Mouse (Mus musculus) embryonic facial prominence, embryonic 11.5 days (tissue): ENCODE results near the gene Ifrd2. TPM values are rescaled to one million over a fixed set of nuclear protein-coding genes. Genes with fewer than 3 reads are reported as not detected.

Experiments used
- ATAC-seq: fragments of 200-750 bp; cut with Nextera tagmentation; replicated peaks from 2 replicates; pipeline ENCODE4 v1.8.0; 2017; ENCODE audit warnings: low read depth; ENCODE audit not compliant: insufficient number of reproducible peaks, low FRiP score, low TSS enrichment
- DNase-seq: peaks from one replicate; pipeline ENCODE4 v3.0.0-alpha.2; 2015; ENCODE audit warnings: low spot score
- H3K27ac ChIP-seq: fragments of 300-500 bp; sonication (generic); replicated peaks from 2 replicates; pipeline ENCODE4 v1.5.1; 2014; ENCODE audit warnings: mild to moderate bottlenecking, low read depth, low read length, control low read depth
- H3K27me3 ChIP-seq: fragments of 300-500 bp; sonication (generic); 2 replicates; pipeline ENCODE4 v1.6.1; 2014; ENCODE audit warnings: mild to moderate bottlenecking, low read length, moderate library complexity, mixed read lengths; ENCODE audit not compliant: control insufficient read depth, insufficient read depth
- H3K36me3 ChIP-seq: fragments of 300-500 bp; sonication (generic); replicated peaks from 2 replicates; pipeline ENCODE4 v1.6.1; 2014; ENCODE audit warnings: low read depth, mild to moderate bottlenecking, low read length, moderate library complexity, mixed read lengths; ENCODE audit not compliant: control insufficient read depth, insufficient read depth
- H3K4me1 ChIP-seq: fragments of 300-500 bp; sonication (generic); 2 replicates; pipeline ENCODE4 v1.6.1; 2014; ENCODE audit warnings: low read length, mixed read lengths; ENCODE audit not compliant: control insufficient read depth, insufficient read depth
- H3K4me2 ChIP-seq: fragments of 300-500 bp; sonication (generic); 2 replicates; pipeline ENCODE4 v1.6.1; 2014; ENCODE audit warnings: low read depth, mild to moderate bottlenecking, control low read depth, low read length, moderate library complexity
- H3K4me3 ChIP-seq: fragments of 300-500 bp; sonication (generic); 2 replicates; pipeline ENCODE4 v1.5.1; 2014; ENCODE audit warnings: low read depth, low read length, control low read depth
- H3K9ac ChIP-seq: fragments of 300-500 bp; sonication (generic); replicated peaks from 2 replicates; pipeline ENCODE4 v1.6.1; 2014; ENCODE audit warnings: mild to moderate bottlenecking, control low read depth, low read length
- H3K9me3 ChIP-seq: fragments of 300-500 bp; sonication (generic); replicated peaks from 2 replicates; pipeline ENCODE4 v1.6.1; 2016; ENCODE audit warnings: mild to moderate bottlenecking, low read length, inconsistent platforms, mixed read lengths; ENCODE audit not compliant: control insufficient read depth
- WGBS: fragments of 180-500 bp; shearing (Covaris S2); extraction: QIAGEN DNeasy Blood & Tissue Kit; methylation state at CpG from one replicate; pipeline ENCODE4 v1.1.7; 2014; 5-methylcytosine and 5-hydroxymethylcytosine counted together
- polyA plus RNA-seq: library from polyadenylated mRNA; unstranded; fragments of >200 nt; fragmentation: Nextera tagmentation; extraction: Ambion mirVana; gene quantifications from 2 replicates; pipeline ENCODE4 v1.2.1, GENCODE M21; 2014

The Ifrd2 gene
- polyA plus RNA-seq, 1 experiment from 2014 or later = 42.3 TPM

DNA sequence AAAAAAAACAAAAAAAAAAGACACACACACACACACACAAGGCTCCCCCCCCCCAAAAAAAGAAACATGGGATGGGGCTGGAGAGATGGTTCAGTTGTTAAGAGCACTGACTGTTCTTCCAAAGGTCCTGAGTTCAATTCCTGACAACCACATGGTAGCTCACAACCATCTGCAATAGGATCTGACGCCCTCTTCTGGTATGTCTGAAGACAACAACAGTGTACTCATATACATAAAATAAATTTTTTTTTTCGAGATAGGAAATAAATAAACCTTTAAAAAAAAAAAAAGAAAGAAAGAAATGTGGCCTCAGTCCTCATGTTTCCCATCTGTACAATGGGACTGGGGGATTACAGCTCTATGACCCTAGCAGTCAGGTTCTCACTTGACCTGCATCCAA, 30.0 kb downstream of the Ifrd2 start:
- 77% methylated on average over 2 of the region's 2 CpGs for WGBS
- Histone ChIP-seq H3K4me2 (no peak overlapping the region), H3K9ac (no peak overlapping the region), H3K36me3 (peaks cover 6% of the 10 kb centered on the region; the same call in 1 of the 2 replicates), H3K9me3 (no peaks in the 10 kb centered on the region), H3K4me1 (no peaks in the 10 kb centered on the region), H3K4me3 (no peak overlapping the region), H3K27me3 (no peaks in the 10 kb centered on the region), H3K27ac (no peak overlapping the region)
- ATAC-seq (no peak), DNase-seq (no peak)

- no peak overlapping the region for H3K27ac ChIP-seq
- peaks cover 6% of the 10 kb centered on the region; the same call in 1 of the 2 replicates for H3K36me3 ChIP-seq
- 92% methylated on average over 6 of the region's 6 CpGs for WGBS
- H3K4me2 ChIP-seq = no peak overlapping the region
- H3K27me3 ChIP-seq = no peaks in the 10 kb centered on the region
- ATAC-seq (no peak), DNase-seq (no peak)
- H3K4me3 ChIP-seq = no peak overlapping the region
- no peak overlapping the region for H3K9ac ChIP-seq
- H3K9me3 ChIP-seq = no peaks in the 10 kb centered on the region
- H3K4me1 ChIP-seq = no peaks in the 10 kb centered on the region
Measured at GRCm38 (mm10) chr9:107618098-107618497, 30.7 kb downstream of the Ifrd2 start.

GRCm38 (mm10) chr9:107618778-107619545, 31.5 kb downstream of the Ifrd2 start:
- no peak overlapping the region for H3K4me3 ChIP-seq
- H3K27ac ChIP-seq = no peak overlapping the region
- no peak for ATAC-seq
- no peak overlapping the region for H3K4me2 ChIP-seq
- 77% methylated on average over 13 of the region's 13 CpGs for WGBS
- no peak for DNase-seq
- H3K36me3 ChIP-seq = peaks cover 6% of the 10 kb centered on the region; the same call in 1 of the 2 replicates
- no peaks in the 10 kb centered on the region for H3K27me3 ChIP-seq
- no peaks in the 10 kb centered on the region for H3K4me1 ChIP-seq
- H3K9ac ChIP-seq = no peak overlapping the region
- no peaks in the 10 kb centered on the region for H3K9me3 ChIP-seq

GRCm38 (mm10) chr9:107619546-107619879, 32.1 kb downstream of the Ifrd2 start:
- 89% methylated on average over 13 of the region's 13 CpGs for WGBS
- Histone ChIP-seq H3K9ac (no peak overlapping the region), H3K27me3 (no peaks in the 10 kb centered on the region), H3K4me3 (no peak overlapping the region), H3K4me1 (no peaks in the 10 kb centered on the region), H3K4me2 (no peak overlapping the region), H3K27ac (no peak overlapping the region), H3K9me3 (no peaks in the 10 kb centered on the region), H3K36me3 (peaks cover 6% of the 10 kb centered on the region; the same call in 1 of the 2 replicates)
- DNase-seq (no peak), ATAC-seq (no peak)

DNA sequence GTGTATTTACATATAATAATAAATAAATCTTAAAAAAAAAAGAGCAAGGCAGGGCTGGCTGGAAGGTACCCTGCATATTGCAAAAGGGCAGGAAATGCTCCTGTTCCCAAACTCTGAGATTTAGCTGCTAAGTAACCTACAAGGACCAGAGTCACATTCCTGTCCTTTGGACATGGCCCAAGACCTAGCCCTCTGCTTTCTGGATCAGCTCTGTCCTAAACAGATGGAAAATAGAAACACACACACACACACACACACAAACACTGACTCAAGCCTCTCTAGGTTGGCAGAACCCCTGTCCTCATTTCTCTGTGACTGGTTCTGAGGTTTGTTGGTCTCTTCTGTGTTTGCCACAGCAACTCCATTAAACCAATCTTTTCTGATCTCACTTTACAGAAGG, 33.5 kb downstream of the Ifrd2 start:
- ATAC-seq (no peak), DNase-seq (no peak)
- Histone ChIP-seq H3K27me3 (no peaks in the 10 kb centered on the region), H3K9ac (no peak overlapping the region), H3K4me1 (no peaks in the 10 kb centered on the region), H3K36me3 (peaks cover 6% of the 10 kb centered on the region; the same call in 1 of the 2 replicates), H3K4me3 (no peak overlapping the region), H3K27ac (no peak overlapping the region), H3K4me2 (no peak overlapping the region), H3K9me3 (no peaks in the 10 kb centered on the region)

DNA sequence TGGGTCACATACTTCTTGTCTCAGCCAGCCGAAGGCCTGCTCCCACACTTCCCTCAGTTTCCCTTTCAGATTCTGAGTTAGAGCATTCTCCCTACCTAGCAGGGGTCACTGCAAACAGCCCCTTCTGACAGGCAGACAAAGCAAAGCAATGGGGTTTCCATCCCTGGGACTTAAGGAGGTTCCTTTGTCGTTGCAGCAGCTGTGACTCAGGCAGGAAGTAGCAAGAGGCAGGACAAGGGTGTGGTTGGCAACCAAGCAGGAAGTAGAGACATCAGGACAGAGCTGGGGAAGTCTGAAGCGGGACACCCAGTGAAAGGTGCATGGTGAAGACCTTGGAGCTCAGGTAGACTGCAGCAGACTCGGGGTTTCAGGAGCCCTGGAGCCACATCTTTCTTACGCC, 37.1 kb downstream of the Ifrd2 start:
- no peak overlapping the region for H3K27ac ChIP-seq
- ATAC-seq = no peak
- H3K4me2 ChIP-seq = no peak overlapping the region
- H3K9me3 ChIP-seq = no peaks in the 10 kb centered on the region
- H3K4me3 ChIP-seq = no peak overlapping the region
- H3K27me3 ChIP-seq = no peaks in the 10 kb centered on the region
- no peak overlapping the region for H3K9ac ChIP-seq
- peaks cover 6% of the 10 kb centered on the region; the same call in 1 of the 2 replicates for H3K36me3 ChIP-seq
- H3K4me1 ChIP-seq = peaks cover 18% of the 10 kb centered on the region
- no peak for DNase-seq
- WGBS = 71% methylated on average over 5 of the region's 5 CpGs

GRCm38 (mm10) chr9:107624951-107625350, 37.5 kb downstream of the Ifrd2 start:
- H3K4me1 ChIP-seq = peaks cover 22% of the 10 kb centered on the region
- no peaks in the 10 kb centered on the region for H3K9me3 ChIP-seq
- no peaks in the 10 kb centered on the region for H3K27me3 ChIP-seq
- no peak overlapping the region; the same call in 1 of the 2 replicates for H3K9ac ChIP-seq
- H3K4me2 ChIP-seq = no peak overlapping the region
- DNase-seq (no peak), ATAC-seq (no peak)
- peaks cover 3% of the 10 kb centered on the region; the same call in 1 of the 2 replicates for H3K36me3 ChIP-seq
- H3K4me3 ChIP-seq = no peak overlapping the region
- 88% methylated on average over 3 of the region's 3 CpGs for WGBS
- H3K27ac ChIP-seq = no peak overlapping the region

GRCm38 (mm10) chr9:107625351-107626128, 38.1 kb downstream of the Ifrd2 start:
- Histone ChIP-seq H3K36me3 (peaks cover under 1% of the 10 kb centered on the region; the same call in 1 of the 2 replicates), H3K27me3 (no peaks in the 10 kb centered on the region), H3K4me3 (no peak overlapping the region), H3K9ac (no peak overlapping the region; the same call in 1 of the 2 replicates), H3K4me2 (no peak overlapping the region), H3K4me1 (peaks cover 27% of the 10 kb centered on the region), H3K9me3 (no peaks in the 10 kb centered on the region), H3K27ac (no peak overlapping the region)
- WGBS = 88% methylated on average over 12 of the region's 12 CpGs
- DNase-seq = no peak
- no peak for ATAC-seq
